Mouse (Mus musculus): ENCODE results near the gene Lpgat1. TPM values are rescaled to one million over a fixed set of nuclear protein-coding genes. Genes with fewer than 3 reads are reported as not detected.

Lpgat1 gene
- polyA plus RNA-seq, 1 experiment = 10.3 TPM

DNA sequence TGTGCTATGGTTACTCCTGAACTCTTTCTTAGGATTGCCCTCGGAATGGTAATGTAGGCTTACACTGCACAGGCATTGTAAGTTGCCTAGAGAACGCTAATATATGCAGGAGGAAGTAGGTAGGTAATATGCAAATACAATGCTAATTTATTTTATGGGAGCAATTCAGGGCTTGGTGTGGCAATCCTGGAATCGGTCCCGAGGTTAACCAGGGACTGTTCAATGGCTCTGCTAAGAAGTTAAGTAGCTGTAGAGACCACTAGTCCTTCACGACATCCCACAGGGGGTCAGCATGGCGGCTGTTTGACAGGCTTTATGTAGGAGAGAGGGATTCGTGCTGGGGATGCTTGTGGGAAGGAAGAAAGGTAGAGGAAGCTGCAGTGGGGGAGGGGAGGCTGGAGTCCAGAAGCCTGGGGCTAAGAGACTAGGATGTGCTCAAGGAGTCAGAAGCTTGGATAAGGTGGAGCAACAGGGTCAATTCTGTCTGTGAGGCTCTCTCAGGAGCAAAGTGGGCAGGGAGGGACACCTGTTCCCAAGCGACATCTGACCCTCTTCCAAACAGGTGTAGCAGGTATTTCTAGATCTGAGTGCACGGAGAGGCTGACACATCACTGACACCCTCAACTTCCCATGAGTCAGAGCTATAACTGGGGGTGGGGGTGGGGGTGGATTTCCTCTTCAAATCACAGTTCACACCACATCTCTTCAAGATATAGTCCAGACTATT, 84.6 kb downstream of the Lpgat1 start:
- no peak for DNase-seq (ENCODE audit: low read depth, low spot score)

DNA sequence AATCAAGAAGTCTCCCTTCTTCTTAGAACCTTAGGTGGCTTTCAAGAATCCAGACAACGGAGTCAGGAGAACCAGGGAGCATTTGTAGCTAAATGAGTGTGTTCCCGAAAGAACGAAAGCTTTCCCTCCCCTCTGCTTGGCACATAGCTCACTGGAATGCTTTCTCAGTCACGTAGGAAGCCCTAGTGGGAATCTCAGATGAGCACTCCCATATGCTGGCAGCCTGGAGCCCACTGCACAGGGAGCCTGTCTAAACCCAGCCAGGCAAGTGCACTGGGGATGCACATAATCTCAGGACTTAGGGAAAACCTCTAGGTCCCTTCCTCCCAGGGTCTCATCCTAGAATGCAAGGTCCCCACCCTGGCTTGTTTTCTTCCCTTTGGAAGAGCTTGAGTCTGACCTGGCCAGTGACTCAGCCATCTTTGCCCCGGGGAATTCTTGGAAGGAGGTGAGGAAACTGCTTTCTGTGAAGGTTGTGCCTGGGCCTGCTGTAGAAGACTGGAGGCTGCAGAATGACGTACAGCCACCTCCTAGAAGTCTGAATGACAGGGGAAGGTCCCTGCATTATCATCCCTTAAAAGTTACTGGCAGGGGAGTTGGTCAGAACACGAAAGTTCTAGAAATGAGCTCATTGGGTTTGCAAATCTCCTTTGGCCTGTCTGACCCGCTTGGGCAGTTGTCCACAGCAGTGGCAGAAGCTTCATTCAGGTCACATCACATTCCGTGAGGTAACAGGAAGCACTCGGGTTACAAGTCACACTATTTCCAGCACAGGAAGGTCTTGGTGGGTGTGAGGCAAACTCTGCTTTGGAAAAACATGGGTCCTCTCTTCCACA, 85.4 kb downstream of the Lpgat1 start:
- 27% methylated on average over 10 of the region's 10 CpGs for WGBS
- DNase-seq (ENCODE audit: low read depth, low spot score) = no peak

More for the DNA sequence above, 84.6 kb downstream of the Lpgat1 start:
- WGBS = 20% methylated on average over 9 of the region's 9 CpGs

- no peak for DNase-seq (ENCODE audit: low read depth, low spot score)
- WGBS = 82% methylated on average over 5 of the region's 5 CpGs
Observed at GRCm38 (mm10) chr1:191804747-191805146, 87.1 kb downstream of the Lpgat1 start.

DNA sequence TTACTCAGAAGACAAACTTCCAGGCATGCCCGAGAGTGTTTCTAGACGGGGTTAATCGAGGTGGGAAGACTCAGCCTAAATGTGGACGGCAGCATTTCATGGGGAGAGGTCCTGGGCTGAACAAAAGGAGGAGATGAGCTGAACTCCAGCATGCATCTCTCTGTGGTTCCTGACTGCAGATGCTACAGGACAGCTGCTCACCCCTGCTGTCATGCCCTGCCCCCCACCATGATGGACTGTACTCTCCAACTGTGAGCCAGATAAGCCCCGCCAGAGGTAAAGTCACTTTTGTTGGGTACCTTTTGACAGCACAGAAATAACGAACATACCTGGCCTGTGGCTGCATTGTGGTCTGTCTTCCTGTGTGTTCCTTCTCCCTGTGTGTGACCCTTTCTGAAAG, 88.2 kb downstream of the Lpgat1 start:
- 89% methylated on average over 6 of the region's 6 CpGs for WGBS
- DNase-seq (ENCODE audit: low read depth, low spot score) = no peak

- no peak for DNase-seq (ENCODE audit: low read depth, low spot score)
- WGBS = 94% methylated on average over 4 of the region's 4 CpGs
Observed at GRCm38 (mm10) chr1:191806740-191807139, 89.1 kb downstream of the Lpgat1 start.

DNA sequence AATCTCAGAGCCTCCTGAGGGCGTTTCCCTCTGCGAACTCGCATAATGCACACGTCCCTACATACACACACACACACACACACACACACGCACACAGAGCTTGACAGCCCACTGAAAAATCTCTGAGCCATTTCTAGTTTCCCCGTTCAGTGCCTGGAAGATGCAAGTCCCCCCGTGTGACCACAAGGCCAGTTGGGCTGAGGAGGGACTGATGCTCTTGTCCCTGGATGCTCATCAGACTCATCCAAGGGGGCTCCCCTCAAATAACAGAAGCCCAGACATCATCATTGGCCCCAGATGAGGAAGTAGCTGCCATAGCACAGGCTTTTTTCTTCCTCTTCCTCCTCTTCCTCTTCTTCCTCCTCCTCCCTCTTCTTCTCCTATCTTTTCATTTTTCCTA, 90.3 kb downstream of the Lpgat1 start:
- DNase-seq (ENCODE audit: low read depth, low spot score) = no peak
- WGBS = 85% methylated on average over 7 of the region's 7 CpGs

- DNase-seq (ENCODE audit: low read depth, low spot score) = no peak
- WGBS = 56% methylated on average over 12 of the region's 12 CpGs
Observed at GRCm38 (mm10) chr1:191808688-191809223, 91.1 kb downstream of the Lpgat1 start.

DNA sequence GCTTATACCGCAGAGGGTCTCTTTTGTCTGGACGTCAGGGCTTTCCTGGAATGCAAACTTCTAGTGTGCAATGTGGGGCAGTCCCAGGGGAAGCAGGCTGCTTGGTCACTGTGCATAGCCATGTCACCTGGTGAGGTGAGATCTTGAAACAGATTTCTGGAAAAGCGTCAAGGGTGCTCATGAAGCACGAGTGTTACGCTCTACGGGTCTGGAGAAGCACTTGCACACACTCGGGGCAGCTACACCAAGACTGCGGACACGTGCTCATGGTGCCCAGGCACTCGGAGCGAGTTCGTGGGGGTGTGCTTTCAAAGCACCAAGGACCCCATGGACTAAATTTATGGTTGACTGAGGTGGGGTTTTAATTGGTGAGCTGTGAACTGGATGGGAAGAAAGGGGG, 94.1 kb downstream of the Lpgat1 start:
- WGBS = 92% methylated on average over 12 of the region's 12 CpGs
- no peak for DNase-seq (ENCODE audit: low read depth, low spot score)

DNA sequence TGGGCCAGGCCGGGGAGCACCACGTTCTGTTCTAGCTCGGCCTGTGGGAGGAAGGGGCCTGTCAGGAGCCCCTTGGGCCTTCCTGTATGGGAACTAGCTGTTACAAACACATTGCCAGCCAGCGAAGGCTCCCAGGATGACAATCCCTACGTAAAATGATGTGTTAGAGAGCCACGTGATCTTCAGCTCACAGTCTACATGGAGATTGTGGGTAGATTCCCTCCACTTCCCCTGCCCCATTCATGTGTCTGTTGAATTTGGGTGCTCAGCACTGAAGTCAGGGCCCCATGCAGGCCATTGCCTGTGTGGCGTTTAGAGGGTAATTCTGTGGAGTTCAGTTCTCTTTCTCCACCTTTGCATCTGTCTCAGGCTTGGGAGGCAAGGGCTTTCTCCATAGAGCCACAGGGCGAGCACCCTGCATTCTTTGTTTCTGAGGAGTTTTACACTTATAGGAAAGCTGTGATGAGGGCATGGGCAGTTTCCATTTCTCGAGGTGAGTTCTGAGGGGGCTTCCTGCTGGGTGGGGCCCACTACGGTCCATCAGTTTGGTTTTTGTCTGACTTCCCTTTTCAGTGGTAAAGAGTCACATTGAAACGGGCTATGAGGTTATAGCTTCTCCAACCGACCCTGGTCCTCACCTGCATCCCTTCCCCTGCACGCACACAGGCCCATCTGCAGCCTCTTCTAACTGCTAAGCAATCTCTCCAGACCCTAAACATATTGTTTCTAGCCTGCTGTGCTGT, 95.5 kb downstream of the Lpgat1 start:
- DNase-seq (ENCODE audit: low read depth, low spot score) = no peak
- WGBS = 87% methylated on average over 13 of the region's 13 CpGs

DNA sequence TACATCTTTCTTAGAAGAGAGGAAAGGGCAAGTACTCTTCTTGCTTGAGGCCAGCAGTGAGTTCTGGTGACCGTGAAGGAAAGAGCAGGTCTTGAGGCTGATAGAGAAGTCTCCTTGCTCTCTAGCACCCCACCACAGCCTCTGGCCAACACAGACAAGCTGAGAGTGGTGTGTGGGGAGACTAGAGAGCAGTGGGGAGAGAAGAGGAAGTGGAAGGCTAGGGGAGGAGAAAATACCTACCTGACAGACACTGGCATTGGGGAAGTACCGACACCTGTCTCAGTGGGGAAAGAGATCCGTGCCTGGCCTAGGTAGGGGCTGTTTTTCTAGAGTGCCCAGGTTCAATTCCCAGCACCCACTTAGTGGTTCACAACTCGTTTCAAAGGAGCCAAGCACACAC, 96.6 kb downstream of the Lpgat1 start:
- DNase-seq (ENCODE audit: low read depth, low spot score) = no peak
- 78% methylated on average over 4 of the region's 4 CpGs for WGBS

GRCm38 (mm10) chr1:191814935-191815334, 97.3 kb downstream of the Lpgat1 start:
- WGBS = 68% methylated on average over 5 of the region's 5 CpGs
- no peak for DNase-seq (ENCODE audit: low read depth, low spot score)

GRCm38 (mm10) chr1:191816596-191816995, 99.0 kb downstream of the Lpgat1 start:
- WGBS = 85% methylated on average over 3 of the region's 3 CpGs
- DNase-seq (ENCODE audit: low read depth, low spot score) = no peak

GRCm38 (mm10) chr1:191817418-191818144, 99.9 kb downstream of the Lpgat1 start:
- no peak for DNase-seq (ENCODE audit: low read depth, low spot score)
- WGBS = 25% methylated on average over 19 of the region's 19 CpGs

DNA sequence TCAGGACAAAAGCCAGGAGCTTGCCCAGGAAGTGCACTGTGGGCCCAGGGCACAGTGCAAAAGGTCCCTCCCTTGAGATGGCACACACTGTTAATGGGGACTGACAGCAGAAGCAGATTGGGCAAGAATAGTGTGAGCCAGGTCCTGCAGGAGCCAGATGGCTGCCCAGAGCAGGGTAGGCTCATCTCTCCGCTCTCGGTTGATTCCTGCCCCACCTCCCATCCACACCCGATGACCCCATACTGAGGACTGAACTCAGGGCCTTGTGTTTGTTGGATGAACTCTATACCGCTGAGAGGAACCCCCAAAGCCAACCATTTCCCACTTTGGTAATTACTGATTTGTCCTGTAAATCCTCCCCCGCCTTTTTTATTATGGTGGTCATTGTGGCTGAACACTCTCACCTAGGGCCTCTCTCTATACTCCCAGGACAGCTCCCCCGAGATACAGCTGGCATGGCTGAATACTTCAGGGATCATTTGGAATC, 100.6 kb downstream of the Lpgat1 start:
- DNase-seq (ENCODE audit: low read depth, low spot score) = no peak
- 52% methylated on average over 6 of the region's 6 CpGs for WGBS

DNA sequence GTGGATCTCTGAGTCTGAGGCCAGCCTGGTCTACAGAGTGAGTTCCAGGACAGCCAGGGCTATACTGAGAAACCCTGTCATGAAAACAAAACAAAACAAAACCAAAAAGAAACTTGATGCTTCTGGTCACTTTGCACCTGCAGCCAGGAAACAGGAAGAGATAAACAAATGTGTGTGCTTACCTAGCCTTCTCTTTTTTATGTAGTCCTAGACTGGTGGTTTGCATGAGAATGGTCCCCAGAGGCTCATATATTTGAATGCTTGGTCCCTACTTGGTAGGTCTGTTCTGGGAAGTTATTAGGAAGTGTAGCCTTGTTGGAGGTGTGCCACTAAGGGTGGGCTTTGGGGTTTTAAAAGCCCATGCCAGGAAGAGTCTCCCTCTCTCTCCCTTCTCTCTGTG, 101.4 kb downstream of the Lpgat1 start:
- no peak for DNase-seq (ENCODE audit: low read depth, low spot score)

DNA sequence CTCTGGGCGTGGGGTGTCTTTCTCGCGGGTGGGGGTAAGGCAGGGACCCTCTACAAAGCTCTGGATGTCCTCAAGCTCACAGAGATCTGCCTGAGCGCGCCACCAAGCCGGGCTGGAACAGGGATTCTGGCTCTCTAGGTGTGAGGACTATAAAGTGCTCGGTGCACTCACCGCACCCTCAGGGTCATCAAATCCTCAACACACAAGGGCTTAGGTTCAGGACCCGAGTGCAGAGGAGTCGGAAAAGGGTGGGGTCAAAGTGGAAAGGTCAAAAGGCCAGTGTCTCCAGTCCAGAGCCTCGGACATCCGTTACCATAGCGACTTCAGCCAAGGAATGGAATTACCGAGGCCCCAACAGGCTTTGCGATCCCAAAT, 103.3 kb downstream of the Lpgat1 start:
- 4% methylated on average over 15 of the region's 15 CpGs for WGBS
- no peak for DNase-seq (ENCODE audit: low read depth, low spot score)

GRCm38 (mm10) chr1:191821326-191822091, 103.9 kb downstream of the Lpgat1 start, which contains the start of gene Nek2:
Gene Nek2, plus strand, starts transcription at chr1:191821444.
- peak; percentile 98 for DNase-seq (ENCODE audit: low read depth, low spot score)
- under 1% methylated on average over 79 of the region's 79 CpGs for WGBS

DNA sequence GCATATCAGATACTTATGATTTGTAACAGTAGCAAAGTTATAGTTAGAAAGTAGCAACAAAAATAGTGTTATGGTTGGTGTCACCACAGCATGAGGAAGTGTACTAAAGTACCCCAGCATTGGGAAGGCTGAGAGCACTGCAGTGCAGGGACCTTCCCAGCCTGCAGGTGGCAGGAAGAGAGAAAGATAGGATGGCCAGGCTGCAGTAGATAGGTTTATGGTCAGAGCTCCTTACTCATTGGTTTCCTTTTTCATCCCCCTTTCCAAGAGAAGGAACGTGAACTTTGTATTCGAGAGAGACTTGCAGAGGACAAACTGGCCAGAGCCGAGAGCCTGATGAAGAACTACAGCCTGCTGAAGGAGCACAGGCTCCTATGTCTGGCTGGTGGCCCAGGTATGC, 111.5 kb downstream of the Lpgat1 start:
- 61% methylated on average over 3 of the region's 3 CpGs for WGBS

GRCm38 (mm10) chr1:191833396-191833795, 115.8 kb downstream of the Lpgat1 start:
- no peak for DNase-seq (ENCODE audit: low read depth, low spot score)
- WGBS = 90% methylated on average over 6 of the region's 6 CpGs

More for the DNA sequence above, 111.5 kb downstream of the Lpgat1 start:
- no peak for DNase-seq (ENCODE audit: low read depth, low spot score)
